ENCODE assay signal across 22 mouse cellular contexts in genomic region chr17:87616799-87617198, GRCm38 (mm10). TPM values are rescaled to one million over a fixed set of nuclear protein-coding genes. Genes with fewer than 3 reads are reported as not detected.
DNase-seq lines count a peak whose midpoint lies in the region; ATAC-seq and TF ChIP-seq lines count a peak whose summit lies in the region.
"Had no signal": no experiment of that assay in that cellular context is flagged by ENCODE, and none has a peak within 500 bp of the region (broad histone marks: within the 10 kb centered on the region; RNA-seq: fewer than 3 reads in every experiment).

No protein-coding gene starts in this region.

- DNase-seq in midbrain, embryonic 11.5 days (ENCODE audit: low spot score, missing footprints) = peak; percentile 77
- no peak for DNase-seq in adrenal gland, adult 18-20 months (ENCODE audit: low spot score in 2 of 2)
- DNase-seq in hindbrain, postnatal 0 days (ENCODE audit: low spot score) = no peak
- DNase-seq in liver = no peak
- DNase-seq: adrenal gland, postnatal 10 days; cerebellum, adult 11-12 months; cerebellum, adult 9-10 months; cerebellum, postnatal 25 days; gastrocnemius, postnatal 14 days had no signal

- no peaks in the 10 kb centered on the region for H3K9me3 ChIP-seq in midbrain, embryonic 11.5 days (ENCODE audit: control insufficient read depth, low read length)
- H3K9me3 ChIP-seq in midbrain, embryonic 15.5 days = no peaks in the 10 kb centered on the region
- H3K9me3 ChIP-seq in limb, embryonic 15.5 days = no peaks in the 10 kb centered on the region
- H3K9me3 ChIP-seq in hindbrain, postnatal 0 days (ENCODE audit: low read length) = no peaks in the 10 kb centered on the region
- H3K9me3 ChIP-seq: forebrain, embryonic 10.5 days; G1E; heart, embryonic 12.5 days; hindbrain, embryonic 10.5 days; hindbrain, embryonic 15.5 days had no signal

- no peak overlapping the region for H3K27ac ChIP-seq in midbrain, embryonic 11.5 days (ENCODE audit: low read depth, low read length)
- no peak overlapping the region for H3K27ac ChIP-seq in midbrain, embryonic 15.5 days
- H3K27ac ChIP-seq in limb, embryonic 15.5 days = 0 out of 2 replicates have a peak overlapping the region, but pooled peaks have one; percentile 38
- H3K27ac ChIP-seq in hindbrain, postnatal 0 days = no peak overlapping the region
- H3K27ac ChIP-seq: forebrain, embryonic 10.5 days; hindbrain, embryonic 10.5 days; hindbrain, embryonic 15.5 days had no signal

- no peak overlapping the region for H3K9ac ChIP-seq in midbrain, embryonic 11.5 days (ENCODE audit: low read length)
- no peak overlapping the region for H3K9ac ChIP-seq in midbrain, embryonic 15.5 days
- no peak overlapping the region for H3K9ac ChIP-seq in limb, embryonic 15.5 days
- no peak overlapping the region for H3K9ac ChIP-seq in hindbrain, postnatal 0 days (replicated peaks; ENCODE audit: low read length)
- H3K9ac ChIP-seq: heart, embryonic 12.5 days; hindbrain, embryonic 15.5 days had no signal

- no peaks in the 10 kb centered on the region for H3K36me3 ChIP-seq in midbrain, embryonic 11.5 days (ENCODE audit: control insufficient read depth, insufficient read depth, low read length)
- no peaks in the 10 kb centered on the region for H3K36me3 ChIP-seq in midbrain, embryonic 15.5 days (replicated peaks)
- H3K36me3 ChIP-seq in limb, embryonic 15.5 days = no peaks in the 10 kb centered on the region
- no peaks in the 10 kb centered on the region for H3K36me3 ChIP-seq in hindbrain, postnatal 0 days (ENCODE audit: insufficient read depth, low read length)
- H3K36me3 ChIP-seq: forebrain, embryonic 10.5 days; G1E; heart, embryonic 12.5 days; hindbrain, embryonic 10.5 days; hindbrain, embryonic 15.5 days had no signal

- peaks cover 2% of the 10 kb centered on the region; the same call in 1 of the 2 replicates for H3K4me1 ChIP-seq in midbrain, embryonic 11.5 days (ENCODE audit: control insufficient read depth, insufficient read depth, low read length)
- peaks cover 21% of the 10 kb centered on the region for H3K4me1 ChIP-seq in midbrain, embryonic 15.5 days
- peaks cover 16% of the 10 kb centered on the region for H3K4me1 ChIP-seq in limb, embryonic 15.5 days
- H3K4me1 ChIP-seq in hindbrain, postnatal 0 days (ENCODE audit: insufficient read depth, low read length) = no peaks in the 10 kb centered on the region

- H3K4me3 ChIP-seq in midbrain, embryonic 11.5 days (ENCODE audit: low read depth, low read length) = no peak overlapping the region
- H3K4me3 ChIP-seq in midbrain, embryonic 15.5 days = no peak overlapping the region
- no peak overlapping the region for H3K4me3 ChIP-seq in limb, embryonic 15.5 days
- H3K4me3 ChIP-seq in hindbrain, postnatal 0 days (ENCODE audit: low read length) = no peak overlapping the region
- H3K4me3 ChIP-seq: erythroblast, embryonic 14.5 days; forebrain, embryonic 10.5 days; heart, embryonic 12.5 days; hindbrain, embryonic 10.5 days; hindbrain, embryonic 15.5 days had no signal

- H3K4me2 ChIP-seq in midbrain, embryonic 11.5 days = no peak overlapping the region
- no peak overlapping the region for H3K4me2 ChIP-seq in midbrain, embryonic 15.5 days
- H3K4me2 ChIP-seq in limb, embryonic 15.5 days = no peak overlapping the region
- no peak overlapping the region for H3K4me2 ChIP-seq in hindbrain, postnatal 0 days (ENCODE audit: low read depth, low read length)
- H3K4me2 ChIP-seq: heart, embryonic 12.5 days; hindbrain, embryonic 15.5 days had no signal

- no peak for ATAC-seq in midbrain, embryonic 11.5 days (ENCODE audit: low FRiP score)
- no peak for ATAC-seq in midbrain, embryonic 15.5 days (replicated peaks)
- ATAC-seq in granulocyte monocyte progenitor cell, adult 5-6 weeks (replicated peaks; ENCODE audit: poor library complexity, severe bottlenecking) = peak; percentile 66
- no peak for ATAC-seq in limb, embryonic 15.5 days (ENCODE audit: insufficient number of reproducible peaks, low FRiP score, low TSS enrichment, low read depth)
- no peak for ATAC-seq in hindbrain, postnatal 0 days
- ATAC-seq: forebrain, embryonic 14.5 days; inflammation-experienced regulatory T-cells, adult 6 months had no signal

- 92% methylated on average over 12 of the region's 12 CpGs for WGBS in midbrain, embryonic 11.5 days
- 93% methylated on average over 12 of the region's 12 CpGs for WGBS in midbrain, embryonic 15.5 days
- WGBS in limb, embryonic 15.5 days = 81% methylated on average over 12 of the region's 12 CpGs
- 90% methylated on average over 12 of the region's 12 CpGs for WGBS in hindbrain, postnatal 0 days

- no peaks in the 10 kb centered on the region for H3K27me3 ChIP-seq in midbrain, embryonic 11.5 days (ENCODE audit: control insufficient read depth, insufficient read depth, low read length)
- no peaks in the 10 kb centered on the region for H3K27me3 ChIP-seq in midbrain, embryonic 15.5 days (replicated peaks)
- H3K27me3 ChIP-seq in limb, embryonic 15.5 days = no peaks in the 10 kb centered on the region
- H3K27me3 ChIP-seq in hindbrain, postnatal 0 days (ENCODE audit: insufficient read depth, low read length) = no peaks in the 10 kb centered on the region
- H3K27me3 ChIP-seq: heart, embryonic 12.5 days; hindbrain, embryonic 15.5 days had no signal

- TF ChIP-seq CTCF in hindbrain, postnatal 0 days (IDR thresholded peaks at IDR 0.05; ENCODE audit: low read depth) = no peak

RNA-seq across cellular contexts. Expression of gene Epcam, which starts 19.0 kb away (rescaled TPM):
- 7.1 and 9.0 TPM in 2 replicates for polyA plus RNA-seq in midbrain, embryonic 11.5 days (2014; fragmentation: Nextera tagmentation; extraction: Ambion mirVana)
- polyA plus RNA-seq in midbrain, embryonic 15.5 days (2015; fragmentation: Nextera tagmentation; extraction: Ambion mirVana) = 3.0 TPM in 2 replicates
- total RNA-seq in granulocyte monocyte progenitor cell, adult 5-6 weeks (2014; fragmentation: Nextera tagmentation) = not detected in 2 replicates
- total RNA-seq in granulocyte monocyte progenitor cell, adult 5-6 weeks (2017) = 0.15 and 0.26 TPM in 2 replicates
- polyA plus RNA-seq in limb, embryonic 15.5 days (2015; fragmentation: Nextera tagmentation; extraction: Ambion mirVana) = 63.4 and 67.4 TPM in 2 replicates
- total RNA-seq in adrenal gland, adult 18-20 months (2021) = not detected
- 1.4 and 2.3 TPM in 2 replicates for total RNA-seq in hindbrain, postnatal 0 days (2014; rRNA removed)
- polyA plus RNA-seq in hindbrain, postnatal 0 days (2015; fragmentation: Nextera tagmentation; extraction: Ambion mirVana) = 4.8 and 5.1 TPM in 2 replicates
- total RNA-seq: G1E; heart, adult 8-10 months; heart, postnatal 25 days had no signal
- polyA plus RNA-seq: erythroblast, embryonic 14.5 days; G1E had no signal

RNA-seq across cellular contexts. Expression of gene Msh2, which starts 55.3 kb away (rescaled TPM):
- 93.4 and 99.5 TPM in 2 replicates for polyA plus RNA-seq in midbrain, embryonic 11.5 days (2014; fragmentation: Nextera tagmentation; extraction: Ambion mirVana)
- 61.4 and 67.3 TPM in 2 replicates for polyA plus RNA-seq in midbrain, embryonic 15.5 days (2015; fragmentation: Nextera tagmentation; extraction: Ambion mirVana)
- total RNA-seq in granulocyte monocyte progenitor cell, adult 5-6 weeks (2014; fragmentation: Nextera tagmentation) = 51.5 and 51.7 TPM in 2 replicates
- total RNA-seq in granulocyte monocyte progenitor cell, adult 5-6 weeks (2017) = 83.1 and 94.5 TPM in 2 replicates
- 54.3 and 61.8 TPM in 2 replicates for polyA plus RNA-seq in limb, embryonic 15.5 days (2015; fragmentation: Nextera tagmentation; extraction: Ambion mirVana)
- 10 to 100 TPM; 11.6 to 13.8 TPM for total RNA-seq in adrenal gland, adult 18-20 months (2021)
- total RNA-seq in hindbrain, postnatal 0 days (2014; rRNA removed) = 24.5 TPM in 2 replicates
- 45.3 and 45.5 TPM in 2 replicates for polyA plus RNA-seq in hindbrain, postnatal 0 days (2015; fragmentation: Nextera tagmentation; extraction: Ambion mirVana)
